Mouse (Mus musculus) stomach, embryonic 16.5 days (tissue): Measurements from ENCODE around the gene Eaf2. TPM values are rescaled to one million over a fixed set of nuclear protein-coding genes. Genes with fewer than 3 reads are reported as not detected.

Experiments
- ATAC-seq: fragments of 200-750 bp; cut with Nextera tagmentation; 2 replicates; pipeline ENCODE4 v1.8.0; 2017; ENCODE audit warnings: moderate number of reproducible peaks, moderate TSS enrichment; ENCODE audit not compliant: insufficient read depth, low FRiP score
- H3K27ac ChIP-seq: fragments of 300-500 bp; sonication (generic); 2 replicates; pipeline ENCODE4 v1.5.1; 2014; ENCODE audit warnings: low read length
- H3K27me3 ChIP-seq: fragments of 300-500 bp; sonication (generic); 2 replicates; pipeline ENCODE4 v1.6.1; 2014; ENCODE audit warnings: low read length, control low read depth, mixed read lengths; ENCODE audit not compliant: control insufficient read depth, insufficient read depth
- H3K36me3 ChIP-seq: fragments of 300-500 bp; sonication (generic); 2 replicates; pipeline ENCODE4 v1.6.1; 2014; ENCODE audit warnings: low read length; ENCODE audit not compliant: control insufficient read depth, insufficient read depth
- H3K4me1 ChIP-seq: fragments of 300-500 bp; sonication (generic); 2 replicates; pipeline ENCODE4 v1.6.1; 2014; ENCODE audit warnings: low read length, control low read depth, mixed read lengths; ENCODE audit not compliant: control insufficient read depth, insufficient read depth
- H3K4me2 ChIP-seq: fragments of 300-500 bp; sonication (generic); 2 replicates; pipeline ENCODE4 v1.6.1; 2014; ENCODE audit warnings: low read depth, low read length, mixed read lengths
- H3K4me3 ChIP-seq: fragments of 300-500 bp; sonication (generic); replicated peaks from 2 replicates; pipeline ENCODE4 v1.5.1; 2014; ENCODE audit warnings: mild to moderate bottlenecking, low read length
- H3K9ac ChIP-seq: fragments of 300-500 bp; sonication (generic); 2 replicates; pipeline ENCODE4 v1.6.1; 2014; ENCODE audit warnings: low read length
- H3K9me3 ChIP-seq: fragments of 300-500 bp; sonication (generic); replicated peaks from 2 replicates; pipeline ENCODE4 v1.6.1; 2016; ENCODE audit warnings: low read length, control low read depth; ENCODE audit not compliant: control insufficient read depth
- WGBS: fragments of 180-500 bp; shearing (Covaris S2); extraction: QIAGEN DNeasy Blood & Tissue Kit; methylation state at CpG from one replicate; pipeline ENCODE4 v1.1.7; 2014; 5-methylcytosine and 5-hydroxymethylcytosine counted together
- polyA plus RNA-seq: library from polyadenylated mRNA; unstranded; fragments of >200 nt; fragmentation: Nextera tagmentation; extraction: Ambion mirVana; gene quantifications from 2 replicates; pipeline ENCODE4 v1.2.1, GENCODE M21; 2015

The Eaf2 gene
- polyA plus RNA-seq = 4.7 and 6.2 TPM in 2 replicates

GRCm38 (mm10) chr16:36874583-36875275 is at the start of gene Eaf2, which contains the start of gene Golgb1:
Gene Eaf2, minus strand, starts transcription at chr16:36875003.
Gene Golgb1, plus strand, starts transcription at chr16:36875140.
- Histone ChIP-seq H3K4me1 (peaks cover 23% of the 10 kb centered on the region), H3K9ac (peak within 1 kb of the TSS; percentile 93), H3K4me3 (peak within 1 kb of the TSS; percentile 70), H3K4me2 (peak within 1 kb of the TSS; percentile 78), H3K27ac (peak within 1 kb of the TSS; percentile 88), H3K27me3 (no peaks in the 10 kb centered on the region), H3K9me3 (no peaks in the 10 kb centered on the region), H3K36me3 (no peaks in the 10 kb centered on the region; the same call in 1 of the 2 replicates)
- ATAC-seq = peak; percentile 100
- WGBS = under 1% methylated on average over 43 of the region's 43 CpGs

GRCm38 (mm10) chr16:36924312-36924711 is 49.5 kb upstream of the Eaf2 start:
- H3K4me1 ChIP-seq = no peaks in the 10 kb centered on the region
- H3K27me3 ChIP-seq = no peaks in the 10 kb centered on the region
- no peak for ATAC-seq
- H3K4me3 ChIP-seq = no peak overlapping the region
- WGBS = 94% methylated on average over 8 of the region's 8 CpGs
- no peak overlapping the region for H3K27ac ChIP-seq
- H3K4me2 ChIP-seq = no peak overlapping the region
- H3K9ac ChIP-seq = no peak overlapping the region
- 0 out of 2 replicates have a peak, but pooled peaks cover 7% of the 10 kb centered on the region for H3K36me3 ChIP-seq
- H3K9me3 ChIP-seq = no peaks in the 10 kb centered on the region

GRCm38 (mm10) chr16:36921980-36922379 is 47.2 kb upstream of the Eaf2 start:
- no peak overlapping the region for H3K9ac ChIP-seq
- H3K27me3 ChIP-seq = no peaks in the 10 kb centered on the region
- ATAC-seq = no peak
- H3K4me3 ChIP-seq = no peak overlapping the region
- H3K4me2 ChIP-seq = no peak overlapping the region
- H3K4me1 ChIP-seq = no peaks in the 10 kb centered on the region
- 86% methylated on average over 6 of the region's 6 CpGs for WGBS
- H3K9me3 ChIP-seq = no peaks in the 10 kb centered on the region
- no peaks in the 10 kb centered on the region for H3K36me3 ChIP-seq
- H3K27ac ChIP-seq = no peak overlapping the region

GRCm38 (mm10) chr16:36921067-36921613 is 46.3 kb upstream of the Eaf2 start:
- no peak overlapping the region for H3K4me2 ChIP-seq
- ATAC-seq = no peak
- no peaks in the 10 kb centered on the region for H3K27me3 ChIP-seq
- no peaks in the 10 kb centered on the region for H3K4me1 ChIP-seq
- no peak overlapping the region for H3K4me3 ChIP-seq
- no peak overlapping the region for H3K9ac ChIP-seq
- no peak overlapping the region for H3K27ac ChIP-seq
- no peaks in the 10 kb centered on the region for H3K36me3 ChIP-seq
- 90% methylated on average over 8 of the region's 8 CpGs for WGBS
- H3K9me3 ChIP-seq = no peaks in the 10 kb centered on the region

GRCm38 (mm10) chr16:36920410-36920809 is 45.6 kb upstream of the Eaf2 start:
- H3K4me3 ChIP-seq = no peak overlapping the region
- H3K4me1 ChIP-seq = no peaks in the 10 kb centered on the region
- no peak for ATAC-seq
- no peaks in the 10 kb centered on the region for H3K36me3 ChIP-seq
- H3K27ac ChIP-seq = no peak overlapping the region
- H3K9ac ChIP-seq = no peak overlapping the region
- no peaks in the 10 kb centered on the region for H3K27me3 ChIP-seq
- no peak overlapping the region for H3K4me2 ChIP-seq
- no peaks in the 10 kb centered on the region for H3K9me3 ChIP-seq
- WGBS = 83% methylated on average over 3 of the region's 3 CpGs

GRCm38 (mm10) chr16:36918505-36918904 is 43.7 kb upstream of the Eaf2 start:
- peaks cover 3% of the 10 kb centered on the region; the same call in 1 of the 2 replicates for H3K36me3 ChIP-seq
- no peaks in the 10 kb centered on the region for H3K27me3 ChIP-seq
- H3K9me3 ChIP-seq = no peaks in the 10 kb centered on the region
- no peak overlapping the region for H3K9ac ChIP-seq
- H3K4me2 ChIP-seq = no peak overlapping the region
- H3K4me3 ChIP-seq = no peak overlapping the region
- WGBS = 95% methylated on average over 10 of the region's 10 CpGs
- H3K27ac ChIP-seq = no peak overlapping the region
- H3K4me1 ChIP-seq = no peaks in the 10 kb centered on the region
- ATAC-seq = no peak

GRCm38 (mm10) chr16:36914195-36914594 is 39.4 kb upstream of the Eaf2 start:
- no peak overlapping the region for H3K9ac ChIP-seq
- no peaks in the 10 kb centered on the region for H3K27me3 ChIP-seq
- H3K9me3 ChIP-seq = no peaks in the 10 kb centered on the region
- H3K4me3 ChIP-seq = no peak overlapping the region
- no peak overlapping the region for H3K4me2 ChIP-seq
- no peaks in the 10 kb centered on the region for H3K4me1 ChIP-seq
- ATAC-seq = peak; percentile 56
- peaks cover 9% of the 10 kb centered on the region; the same call in 1 of the 2 replicates for H3K36me3 ChIP-seq
- 60% methylated on average over 5 of the region's 5 CpGs for WGBS
- no peak overlapping the region for H3K27ac ChIP-seq

GRCm38 (mm10) chr16:36912311-36912710 is 37.5 kb upstream of the Eaf2 start:
- Histone ChIP-seq H3K4me3 (no peak overlapping the region), H3K27me3 (no peaks in the 10 kb centered on the region), H3K9me3 (no peaks in the 10 kb centered on the region), H3K36me3 (peaks cover 18% of the 10 kb centered on the region; the same call in 1 of the 2 replicates), H3K4me2 (no peak overlapping the region), H3K27ac (no peak overlapping the region), H3K9ac (no peak overlapping the region), H3K4me1 (no peaks in the 10 kb centered on the region)
- WGBS = 66% methylated on average over 13 of the region's 13 CpGs
- no peak for ATAC-seq

- no peaks in the 10 kb centered on the region for H3K27me3 ChIP-seq
- no peak for ATAC-seq
- H3K27ac ChIP-seq = no peak overlapping the region
- no peaks in the 10 kb centered on the region for H3K9me3 ChIP-seq
- H3K4me2 ChIP-seq = no peak overlapping the region
- H3K36me3 ChIP-seq = peaks cover 18% of the 10 kb centered on the region; the same call in 1 of the 2 replicates
- H3K4me3 ChIP-seq = no peak overlapping the region
- 84% methylated on average over 10 of the region's 10 CpGs for WGBS
- H3K4me1 ChIP-seq = no peaks in the 10 kb centered on the region
- H3K9ac ChIP-seq = no peak overlapping the region
These were observed 37.1 kb upstream of the Eaf2 start for GRCm38 (mm10) chr16:36911909-36912308.
